Mouse (Mus musculus) hindbrain, embryonic 13.5 days (tissue): ENCODE results near the gene Myl4. TPM values are rescaled to one million over a fixed set of nuclear protein-coding genes. Genes with fewer than 3 reads are reported as not detected.

ENCODE experiments used
- ATAC-seq: fragments of 200-750 bp; cut with Nextera tagmentation; 2 replicates; pipeline ENCODE4 v1.8.0; 2017; ENCODE audit warnings: moderate TSS enrichment; ENCODE audit not compliant: low FRiP score
- H3K27ac ChIP-seq: fragments of 300-500 bp; sonication (generic); 2 replicates; pipeline ENCODE4 v1.5.1; 2015; ENCODE audit warnings: inconsistent platforms, mild to moderate bottlenecking, moderate library complexity
- H3K27me3 ChIP-seq: fragments of 300-500 bp; sonication (generic); 2 replicates; pipeline ENCODE4 v1.6.1; 2015; ENCODE audit warnings: mild to moderate bottlenecking, inconsistent platforms
- H3K36me3 ChIP-seq: fragments of 300-500 bp; sonication (generic); 2 replicates; pipeline ENCODE4 v1.6.1; 2015; ENCODE audit warnings: mild to moderate bottlenecking, inconsistent platforms
- H3K4me1 ChIP-seq: fragments of 300-500 bp; sonication (generic); replicated peaks from 2 replicates; pipeline ENCODE4 v1.6.1; 2015; ENCODE audit warnings: inconsistent platforms
- H3K4me2 ChIP-seq: fragments of 300-500 bp; sonication (generic); 2 replicates; pipeline ENCODE4 v1.6.1; 2015; ENCODE audit warnings: inconsistent platforms, mild to moderate bottlenecking, moderate library complexity
- H3K4me3 ChIP-seq: fragments of 300-500 bp; sonication (generic); 2 replicates; pipeline ENCODE4 v1.5.1; 2015; ENCODE audit warnings: mild to moderate bottlenecking, inconsistent platforms
- H3K9ac ChIP-seq: fragments of 300-500 bp; sonication (generic); 2 replicates; pipeline ENCODE4 v1.6.1; 2015; ENCODE audit warnings: mild to moderate bottlenecking, inconsistent platforms
- H3K9me3 ChIP-seq: fragments of 300-500 bp; sonication (generic); 2 replicates; pipeline ENCODE4 v1.6.1; 2016; ENCODE audit warnings: inconsistent platforms
- WGBS: fragments of 180-500 bp; shearing (Covaris S2); methylation state at CpG from one replicate; pipeline ENCODE4 v1.1.7; 2015; 5-methylcytosine and 5-hydroxymethylcytosine counted together
- polyA plus RNA-seq: library from polyadenylated mRNA; unstranded; fragments of >200 nt; fragmentation: Nextera tagmentation; extraction: Ambion mirVana; gene quantifications from 2 replicates; pipeline ENCODE4 v1.2.1, GENCODE M21; 2015

Gene Myl4
- polyA plus RNA-seq, 1 experiment from 2014 or later = 6.7 TPM

GRCm38 (mm10) chr11:104627616-104628301, 77.3 kb downstream of the Myl4 start:
- ATAC-seq = no peak
- Histone ChIP-seq H3K4me2 (no peak overlapping the region), H3K27ac (no peak overlapping the region), H3K9me3 (no peaks in the 10 kb centered on the region), H3K9ac (no peak overlapping the region), H3K27me3 (0 out of 2 replicates have a peak, but pooled peaks cover 3% of the 10 kb centered on the region), H3K4me3 (no peak overlapping the region), H3K36me3 (no peaks in the 10 kb centered on the region), H3K4me1 (peaks cover 8% of the 10 kb centered on the region; the same call in 1 of the 2 replicates)
- 73% methylated on average over 11 of the region's 11 CpGs for WGBS

- H3K36me3 ChIP-seq = no peaks in the 10 kb centered on the region
- 0 out of 2 replicates have a peak, but pooled peaks cover under 1% of the 10 kb centered on the region for H3K27me3 ChIP-seq
- H3K4me1 ChIP-seq = peaks cover 8% of the 10 kb centered on the region; the same call in 1 of the 2 replicates
- no peak for ATAC-seq
- H3K27ac ChIP-seq = no peak overlapping the region
- no peak overlapping the region for H3K9ac ChIP-seq
- H3K4me2 ChIP-seq = no peak overlapping the region
- H3K9me3 ChIP-seq = no peaks in the 10 kb centered on the region
- 90% methylated on average over 5 of the region's 5 CpGs for WGBS
- no peak overlapping the region for H3K4me3 ChIP-seq
These were observed 78.1 kb downstream of the Myl4 start for GRCm38 (mm10) chr11:104628566-104628965.

GRCm38 (mm10) chr11:104630185-104630835, 79.8 kb downstream of the Myl4 start:
- Histone ChIP-seq H3K27me3 (no peaks in the 10 kb centered on the region), H3K4me1 (0 out of 2 replicates have a peak, but pooled peaks cover 4% of the 10 kb centered on the region), H3K27ac (no peak overlapping the region), H3K4me2 (no peak overlapping the region), H3K4me3 (no peak overlapping the region), H3K9me3 (no peaks in the 10 kb centered on the region), H3K36me3 (no peaks in the 10 kb centered on the region), H3K9ac (no peak overlapping the region)
- ATAC-seq = no peak
- WGBS = 77% methylated on average over 7 of the region's 7 CpGs

GRCm38 (mm10) chr11:104631306-104631705, 80.8 kb downstream of the Myl4 start:
- Histone ChIP-seq H3K27me3 (no peaks in the 10 kb centered on the region), H3K4me2 (no peak overlapping the region), H3K27ac (no peak overlapping the region), H3K4me1 (no peaks in the 10 kb centered on the region), H3K4me3 (no peak overlapping the region), H3K36me3 (no peaks in the 10 kb centered on the region), H3K9me3 (no peaks in the 10 kb centered on the region), H3K9ac (no peak overlapping the region)
- WGBS = 71% methylated on average over 1 of the region's 1 CpGs
- ATAC-seq = no peak

GRCm38 (mm10) chr11:104637010-104637409, 86.5 kb downstream of the Myl4 start:
- no peak for ATAC-seq
- no peak overlapping the region for H3K9ac ChIP-seq
- WGBS = 91% methylated on average over 14 of the region's 14 CpGs
- no peak overlapping the region for H3K4me2 ChIP-seq
- no peaks in the 10 kb centered on the region for H3K36me3 ChIP-seq
- H3K9me3 ChIP-seq = no peaks in the 10 kb centered on the region
- no peaks in the 10 kb centered on the region for H3K4me1 ChIP-seq
- no peak overlapping the region for H3K27ac ChIP-seq
- H3K27me3 ChIP-seq = no peaks in the 10 kb centered on the region
- no peak overlapping the region for H3K4me3 ChIP-seq

- no peak overlapping the region for H3K4me3 ChIP-seq
- ATAC-seq = no peak
- no peaks in the 10 kb centered on the region for H3K4me1 ChIP-seq
- no peak overlapping the region for H3K27ac ChIP-seq
- H3K9me3 ChIP-seq = no peaks in the 10 kb centered on the region
- no peak overlapping the region for H3K9ac ChIP-seq
- no peaks in the 10 kb centered on the region for H3K36me3 ChIP-seq
- H3K4me2 ChIP-seq = no peak overlapping the region
- 56% methylated on average over 5 of the region's 5 CpGs for WGBS
- H3K27me3 ChIP-seq = no peaks in the 10 kb centered on the region
These were observed 87.5 kb downstream of the Myl4 start for GRCm38 (mm10) chr11:104638006-104638405.

GRCm38 (mm10) chr11:104638906-104639305, 88.4 kb downstream of the Myl4 start:
- H3K9ac ChIP-seq = no peak overlapping the region
- ATAC-seq = no peak

GRCm38 (mm10) chr11:104639634-104640033, 89.2 kb downstream of the Myl4 start:
- WGBS = 89% methylated on average over 9 of the region's 9 CpGs
- no peak overlapping the region for H3K9ac ChIP-seq
- H3K4me3 ChIP-seq = no peak overlapping the region

More at GRCm38 (mm10) chr11:104638906-104639305, 88.4 kb downstream of the Myl4 start:
- peaks cover 5% of the 10 kb centered on the region; the same call in 1 of the 2 replicates for H3K4me1 ChIP-seq
- no peak overlapping the region for H3K27ac ChIP-seq
- no peaks in the 10 kb centered on the region for H3K36me3 ChIP-seq
- H3K9me3 ChIP-seq = no peaks in the 10 kb centered on the region
- WGBS = 88% methylated on average over 2 of the region's 2 CpGs
- H3K4me3 ChIP-seq = no peak overlapping the region
- no peak overlapping the region for H3K4me2 ChIP-seq
- H3K27me3 ChIP-seq = no peaks in the 10 kb centered on the region

GRCm38 (mm10) chr11:104640894-104641293, 90.4 kb downstream of the Myl4 start:
- Histone ChIP-seq H3K4me2 (no peak overlapping the region), H3K27ac (no peak overlapping the region), H3K36me3 (no peaks in the 10 kb centered on the region), H3K4me3 (no peak overlapping the region), H3K4me1 (peaks cover 5% of the 10 kb centered on the region; the same call in 1 of the 2 replicates), H3K9me3 (no peaks in the 10 kb centered on the region), H3K9ac (no peak overlapping the region), H3K27me3 (no peaks in the 10 kb centered on the region)
- 80% methylated on average over 10 of the region's 10 CpGs for WGBS
- ATAC-seq = no peak

More at GRCm38 (mm10) chr11:104639634-104640033, 89.2 kb downstream of the Myl4 start:
- no peaks in the 10 kb centered on the region for H3K27me3 ChIP-seq
- H3K9me3 ChIP-seq = no peaks in the 10 kb centered on the region
- no peaks in the 10 kb centered on the region for H3K36me3 ChIP-seq
- H3K27ac ChIP-seq = no peak overlapping the region
- H3K4me2 ChIP-seq = no peak overlapping the region
- no peak for ATAC-seq
- H3K4me1 ChIP-seq = peaks cover 5% of the 10 kb centered on the region; the same call in 1 of the 2 replicates

- Histone ChIP-seq H3K27me3 (no peaks in the 10 kb centered on the region), H3K36me3 (no peaks in the 10 kb centered on the region), H3K9ac (no peak overlapping the region), H3K4me2 (no peak overlapping the region), H3K27ac (no peak overlapping the region), H3K4me3 (no peak overlapping the region), H3K4me1 (peaks cover 5% of the 10 kb centered on the region; the same call in 1 of the 2 replicates), H3K9me3 (no peaks in the 10 kb centered on the region)
- no peak for ATAC-seq
- WGBS = 62% methylated on average over 4 of the region's 4 CpGs
These were observed 92.8 kb downstream of the Myl4 start for GRCm38 (mm10) chr11:104643236-104643635.
